Mouse (Mus musculus) hindbrain, postnatal 0 days (tissue): Measurements from ENCODE around the gene Tuba3b. TPM values are rescaled to one million over a fixed set of nuclear protein-coding genes. Genes with fewer than 3 reads are reported as not detected.

ENCODE experiments used
- ATAC-seq: fragments of 200-750 bp; cut with Nextera tagmentation; 2 replicates; pipeline ENCODE4 v1.8.0; 2017; ENCODE audit warnings: mild to moderate bottlenecking, moderate TSS enrichment, moderate library complexity
- DNase-seq: peaks from one replicate; pipeline ENCODE4 v3.0.0-alpha.2; 2015; ENCODE audit warnings: low spot score
- H3K27ac ChIP-seq: fragments of 300-500 bp; sonication (generic); 2 replicates; pipeline ENCODE4 v1.5.1; 2014; ENCODE audit warnings: mild to moderate bottlenecking
- H3K27me3 ChIP-seq: fragments of 300-500 bp; sonication (generic); 2 replicates; pipeline ENCODE4 v1.6.1; 2014; ENCODE audit warnings: low read length, mixed read lengths; ENCODE audit not compliant: insufficient read depth
- H3K36me3 ChIP-seq: fragments of 300-500 bp; sonication (generic); 2 replicates; pipeline ENCODE4 v1.6.1; 2014; ENCODE audit warnings: low read length, mixed read lengths; ENCODE audit not compliant: insufficient read depth
- H3K4me1 ChIP-seq: fragments of 300-500 bp; sonication (generic); 2 replicates; pipeline ENCODE4 v1.6.1; 2014; ENCODE audit warnings: antibody characterized with exemption, low read length, mixed read lengths; ENCODE audit not compliant: insufficient read depth
- H3K4me2 ChIP-seq: fragments of 300-500 bp; sonication (generic); 2 replicates; pipeline ENCODE4 v1.6.1; 2014; ENCODE audit warnings: low read depth, mild to moderate bottlenecking, low read length, moderate library complexity, mixed read lengths
- H3K4me3 ChIP-seq: fragments of 300-500 bp; sonication (generic); 2 replicates; pipeline ENCODE4 v1.5.1; 2014; ENCODE audit warnings: low read length
- H3K9ac ChIP-seq: fragments of 300-500 bp; sonication (generic); replicated peaks from 2 replicates; pipeline ENCODE4 v1.6.1; 2014; ENCODE audit warnings: mild to moderate bottlenecking, low read length, moderate library complexity, mixed read lengths
- H3K9me3 ChIP-seq: fragments of 300-500 bp; sonication (generic); 2 replicates; pipeline ENCODE4 v1.6.1; 2016; ENCODE audit warnings: low read length, mixed read lengths
- CTCF ChIP-seq: IDR thresholded peaks from 2 replicates; pipeline ENCODE4 v1.5.1; 2016; ENCODE audit warnings: antibody characterized with exemption, control low read depth, low read depth
- WGBS: fragments of 180-500 bp; shearing (Covaris S2); extraction: QIAGEN DNeasy Blood & Tissue Kit; methylation state at CpG from one replicate; pipeline ENCODE4 v1.1.7; 2014; 5-methylcytosine and 5-hydroxymethylcytosine counted together
- polyA plus RNA-seq: library from polyadenylated mRNA; unstranded; fragments of >200 nt; fragmentation: Nextera tagmentation; extraction: Ambion mirVana; gene quantifications from 2 replicates; pipeline ENCODE4 v1.2.1, GENCODE M21; 2015
- total RNA-seq: library from RNA; depleted of rRNA; stranded (reverse); fragments of >200 nt; gene quantifications from 2 replicates; pipeline ENCODE4 v1.2.3, GENCODE M21; 2014

Gene Tuba3b
- total and polyA plus RNA-seq, 2 experiments from 2014 or later = not detected

DNA sequence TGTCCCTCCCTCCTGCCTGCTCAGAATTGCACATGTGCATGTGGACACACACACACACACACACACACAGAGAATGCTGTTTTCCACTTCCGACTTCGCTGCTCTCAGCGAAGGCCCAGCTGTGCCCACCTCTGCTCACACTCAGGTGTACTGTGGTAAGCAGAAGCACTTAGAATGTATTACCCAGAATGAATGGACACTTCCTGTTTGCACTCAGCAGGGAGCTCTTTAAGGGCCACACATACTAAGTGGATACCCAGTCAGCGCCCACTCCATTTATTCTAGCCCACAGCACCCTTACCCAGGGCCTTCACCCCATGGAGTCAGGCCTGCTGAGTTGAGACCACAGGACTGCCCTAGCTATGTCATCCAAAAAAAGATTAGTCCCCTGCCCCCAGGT, 7.6 kb downstream of the Tuba3b start:
- no peak overlapping the region for H3K27ac ChIP-seq
- no peak overlapping the region for H3K4me2 ChIP-seq
- 88% methylated on average over 4 of the region's 4 CpGs for WGBS
- TF ChIP-seq CTCF = no peak
- no peaks in the 10 kb centered on the region for H3K27me3 ChIP-seq
- no peaks in the 10 kb centered on the region for H3K9me3 ChIP-seq
- H3K4me3 ChIP-seq = no peak overlapping the region
- no peak for DNase-seq
- no peak for ATAC-seq
- H3K9ac ChIP-seq = no peak overlapping the region
- no peaks in the 10 kb centered on the region for H3K4me1 ChIP-seq
- H3K36me3 ChIP-seq = no peaks in the 10 kb centered on the region

DNA sequence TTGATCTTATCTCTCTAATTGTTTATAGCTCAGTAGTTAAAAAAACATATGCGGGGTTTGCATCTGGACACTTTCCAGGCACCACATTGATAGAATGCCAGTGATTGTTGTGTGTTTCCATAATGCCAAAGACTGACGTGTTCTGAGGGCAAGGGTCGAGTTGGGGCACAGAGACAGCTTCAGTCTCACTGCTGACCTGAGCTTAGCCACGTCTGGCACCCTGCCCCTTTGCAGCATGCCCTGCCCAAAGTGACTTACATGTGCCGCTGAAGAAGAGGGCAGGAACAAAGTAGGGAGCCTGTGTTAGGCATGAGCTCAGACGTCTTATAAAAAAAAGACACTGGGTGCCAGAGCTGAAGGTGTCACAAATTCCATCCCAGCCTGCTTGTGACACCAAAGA, 14.7 kb downstream of the Tuba3b start:
- no peak overlapping the region for H3K9ac ChIP-seq
- ATAC-seq (no peak), DNase-seq (no peak)
- no peak overlapping the region for H3K4me3 ChIP-seq
- no peak overlapping the region for H3K4me2 ChIP-seq
- H3K9me3 ChIP-seq = no peaks in the 10 kb centered on the region
- no peaks in the 10 kb centered on the region for H3K4me1 ChIP-seq
- H3K27me3 ChIP-seq = no peaks in the 10 kb centered on the region
- H3K27ac ChIP-seq = no peak overlapping the region
- no peaks in the 10 kb centered on the region for H3K36me3 ChIP-seq
- TF ChIP-seq CTCF = no peak
- 41% methylated on average over 6 of the region's 6 CpGs for WGBS

DNA sequence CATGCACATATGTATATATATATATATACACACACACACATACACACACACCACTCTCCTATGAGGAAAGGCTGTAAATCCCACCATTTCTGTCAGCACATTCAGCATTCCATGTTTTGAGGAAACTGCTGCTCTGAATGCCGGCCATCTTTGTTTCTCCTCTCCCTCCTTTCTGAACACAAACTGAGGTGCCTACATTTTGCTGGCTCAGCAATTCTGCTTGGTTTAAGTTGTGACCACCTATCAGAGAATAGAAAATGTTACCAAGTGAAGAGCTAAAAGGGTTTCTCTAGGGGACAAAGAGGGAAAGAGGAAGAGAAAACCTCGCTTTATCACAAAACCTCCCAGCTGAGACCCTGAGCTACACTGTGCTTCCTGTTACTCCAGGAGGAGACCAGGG, 18.9 kb downstream of the Tuba3b start:
- no peak overlapping the region for H3K9ac ChIP-seq
- H3K4me3 ChIP-seq = no peak overlapping the region
- WGBS = 85% methylated on average over 2 of the region's 2 CpGs
- DNase-seq (no peak), ATAC-seq (no peak)
- H3K36me3 ChIP-seq = no peaks in the 10 kb centered on the region
- no peak overlapping the region for H3K27ac ChIP-seq
- no peaks in the 10 kb centered on the region for H3K4me1 ChIP-seq
- no peak overlapping the region for H3K4me2 ChIP-seq
- no peak for TF ChIP-seq CTCF
- no peaks in the 10 kb centered on the region for H3K9me3 ChIP-seq
- H3K27me3 ChIP-seq = no peaks in the 10 kb centered on the region

DNA sequence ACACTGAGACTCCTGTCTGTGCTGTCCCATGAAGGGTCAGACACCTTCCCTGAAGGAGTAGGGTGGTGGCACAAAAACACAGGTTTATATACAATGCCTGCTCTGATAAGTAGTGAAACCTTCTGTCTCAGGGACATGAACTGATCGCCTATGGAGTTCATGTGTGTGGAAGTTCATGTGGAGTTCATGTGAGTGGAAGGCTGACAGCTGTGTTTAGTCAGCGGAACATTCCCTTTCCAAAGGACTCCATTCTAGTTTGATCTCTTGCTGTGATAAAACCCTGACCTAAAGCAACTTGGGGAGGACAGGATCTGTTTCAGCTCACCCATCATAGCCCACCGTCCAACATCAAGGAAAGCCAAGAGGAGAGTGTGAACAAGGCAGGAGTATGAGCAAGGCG, 21.1 kb downstream of the Tuba3b start:
- Histone ChIP-seq H3K4me2 (no peak overlapping the region), H3K9me3 (0 out of 2 replicates have a peak, but pooled peaks cover 4% of the 10 kb centered on the region), H3K4me1 (no peaks in the 10 kb centered on the region), H3K27me3 (no peaks in the 10 kb centered on the region), H3K4me3 (no peak overlapping the region), H3K36me3 (no peaks in the 10 kb centered on the region), H3K27ac (no peak overlapping the region), H3K9ac (no peak overlapping the region)
- ATAC-seq (no peak), DNase-seq (no peak)
- 73% methylated on average over 4 of the region's 4 CpGs for WGBS
- no peak for TF ChIP-seq CTCF

DNA sequence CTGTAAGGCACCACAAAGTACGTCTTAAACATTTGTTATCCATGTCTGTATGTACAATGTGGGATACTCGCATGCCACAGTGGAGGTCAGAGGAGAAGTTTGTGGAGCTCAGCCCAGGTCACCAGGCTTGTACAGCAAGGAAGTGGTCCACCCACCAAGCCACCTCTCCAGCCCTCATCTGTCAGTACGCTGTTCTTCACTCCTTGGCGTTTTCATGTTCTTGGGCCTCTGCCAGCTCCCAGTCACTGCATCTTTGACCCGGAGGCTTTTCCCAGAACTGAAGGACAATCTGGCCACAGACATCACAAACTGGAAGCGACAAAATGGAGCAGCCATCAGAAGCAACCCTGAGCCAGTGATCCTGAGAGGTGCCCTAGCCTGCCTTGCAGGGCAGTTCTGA, 22.7 kb downstream of the Tuba3b start:
- TF ChIP-seq CTCF = no peak
- no peak overlapping the region for H3K9ac ChIP-seq
- no peak overlapping the region for H3K4me2 ChIP-seq
- no peaks in the 10 kb centered on the region for H3K36me3 ChIP-seq
- H3K9me3 ChIP-seq = 0 out of 2 replicates have a peak, but pooled peaks cover 4% of the 10 kb centered on the region
- H3K27me3 ChIP-seq = no peaks in the 10 kb centered on the region
- no peak for ATAC-seq
- no peaks in the 10 kb centered on the region for H3K4me1 ChIP-seq
- 58% methylated on average over 6 of the region's 6 CpGs for WGBS
- no peak for DNase-seq
- no peak overlapping the region for H3K4me3 ChIP-seq
- no peak overlapping the region for H3K27ac ChIP-seq

DNA sequence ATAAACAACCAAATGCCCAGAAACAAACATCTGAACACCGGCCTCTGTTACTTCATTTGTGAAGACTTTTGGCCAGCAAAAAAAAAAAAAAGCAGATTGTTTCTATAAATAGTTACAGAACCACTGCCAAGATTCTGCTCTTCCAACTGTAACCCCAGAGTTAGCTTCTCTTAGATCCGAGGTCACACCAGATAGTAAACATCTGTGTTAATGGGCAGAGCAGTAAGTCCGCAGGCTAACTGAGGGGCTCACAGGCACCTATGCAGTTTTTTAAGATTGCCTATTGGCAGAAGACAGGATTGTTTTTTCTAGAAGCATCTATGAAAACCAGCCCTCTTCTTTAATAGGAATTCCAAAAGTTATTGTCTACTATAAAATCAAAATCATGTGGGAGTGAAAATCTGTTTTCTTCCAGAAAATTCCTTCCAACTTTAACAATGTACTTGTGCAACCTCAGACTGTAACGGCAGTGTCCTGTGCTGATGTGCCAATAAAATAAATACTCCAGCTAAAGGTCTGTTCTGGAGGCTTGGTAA, 25.5 kb downstream of the Tuba3b start:
- no peaks in the 10 kb centered on the region for H3K36me3 ChIP-seq
- H3K9ac ChIP-seq = no peak overlapping the region
- H3K9me3 ChIP-seq = 0 out of 2 replicates have a peak, but pooled peaks cover 4% of the 10 kb centered on the region
- H3K4me2 ChIP-seq = no peak overlapping the region
- no peak overlapping the region for H3K27ac ChIP-seq
- DNase-seq = no peak
- 76% methylated on average over 4 of the region's 4 CpGs for WGBS
- H3K4me3 ChIP-seq = no peak overlapping the region
- no peak for TF ChIP-seq CTCF
- ATAC-seq = no peak
- H3K27me3 ChIP-seq = no peaks in the 10 kb centered on the region
- no peaks in the 10 kb centered on the region for H3K4me1 ChIP-seq

DNA sequence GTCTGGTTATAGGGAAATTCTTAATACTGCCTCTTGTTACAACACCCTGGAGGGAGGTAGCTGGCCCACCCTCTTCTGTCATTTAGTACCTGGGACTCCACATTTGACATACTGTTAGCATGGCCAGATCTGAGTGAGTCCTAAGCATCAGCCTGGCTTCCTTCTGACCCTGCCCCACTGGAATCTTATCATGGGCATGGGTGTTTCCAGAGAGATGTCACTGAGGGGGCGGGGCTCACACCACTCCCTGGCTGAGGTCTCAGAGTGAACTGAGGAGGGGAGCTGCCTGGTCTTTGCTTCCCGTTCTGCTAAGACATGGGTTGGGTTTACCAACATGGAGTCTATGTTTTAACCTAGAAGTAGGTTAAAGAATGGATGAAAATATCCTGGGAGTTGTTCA, 36.4 kb downstream of the Tuba3b start:
- WGBS = 81% methylated on average over 2 of the region's 2 CpGs
- no peaks in the 10 kb centered on the region for H3K36me3 ChIP-seq
- no peaks in the 10 kb centered on the region for H3K27me3 ChIP-seq
- DNase-seq = no peak
- H3K4me2 ChIP-seq = no peak overlapping the region
- no peak for TF ChIP-seq CTCF
- no peak overlapping the region for H3K9ac ChIP-seq
- H3K27ac ChIP-seq = no peak overlapping the region
- no peaks in the 10 kb centered on the region for H3K9me3 ChIP-seq
- H3K4me1 ChIP-seq = no peaks in the 10 kb centered on the region
- ATAC-seq = no peak
- H3K4me3 ChIP-seq = no peak overlapping the region
